Mouse (Mus musculus): ENCODE data around the gene Vmn1r151. TPM values are rescaled to one million over a fixed set of nuclear protein-coding genes. Genes with fewer than 3 reads are reported as not detected.

Vmn1r151 gene
- not detected for total RNA-seq (2023)

GRCm38 (mm10) chr7:22499578-22499977 is at the start of gene Vmn1r151:
Gene Vmn1r151 (minus strand): TSS chr7:22499678.

DNA sequence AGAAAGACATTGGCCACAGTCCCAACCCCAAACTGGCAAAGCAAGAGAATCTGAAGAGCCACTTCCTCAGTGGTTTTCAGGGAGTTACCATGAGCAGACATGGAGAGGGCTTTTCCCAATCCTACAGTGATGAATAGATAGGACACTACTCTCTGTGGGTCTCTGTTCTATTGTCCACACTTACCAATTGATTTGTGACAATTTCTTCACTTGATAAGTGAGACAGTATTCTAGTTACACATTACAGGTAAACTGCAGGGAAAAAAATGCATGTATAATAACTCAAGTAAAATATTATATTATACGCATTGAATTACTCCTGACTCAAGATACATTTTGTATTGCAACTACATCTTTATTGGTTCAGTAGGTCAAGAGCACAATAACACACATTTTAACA is 35.3 kb upstream of the Vmn1r151 start, which contains the start of gene Gm8677:
TSS of gene Gm8677 (minus strand) at position 101 of the 400 bp plus-strand sequence.

GRCm38 (mm10) chr7:22522667-22523066 is 23.2 kb upstream of the Vmn1r151 start, which contains the start of gene Vmn1r152:
Gene Vmn1r152 (plus strand): TSS chr7:22522967.

GRCm38 (mm10) chr7:22463975-22464374 is 35.5 kb downstream of the Vmn1r151 start, which contains the start of gene Gm10665:
Gene Gm10665 (minus strand): TSS chr7:22464075.

Other genes starting within 250 kb of the Vmn1r151 start
- not detected for gene Gm4187, start 170.0 kb downstream of the Vmn1r151 start, total RNA-seq (2023)
- not detected for gene Gm8660, start 128.6 kb downstream of the Vmn1r151 start, total RNA-seq (2023)
- not detected for gene Vmn1r148, start 86.1 kb downstream of the Vmn1r151 start, total RNA-seq (2023)
- gene Vmn1r149, start 61.4 kb downstream of the Vmn1r151 start, total RNA-seq (2023), result not detected
- gene Gm10665, start 35.6 kb downstream of the Vmn1r151 start, total RNA-seq (2023), result not detected
- gene Vmn1r152, start 23.3 kb upstream of the Vmn1r151 start, total RNA-seq (2023), result not detected
- not detected for gene Gm8677, start 35.2 kb upstream of the Vmn1r151 start, total RNA-seq (2023)
- gene Gm4201, start 65.7 kb upstream of the Vmn1r151 start, total RNA-seq (2023), result not detected
- not detected for gene Gm4565, start 88.4 kb upstream of the Vmn1r151 start, total RNA-seq (2023)
- gene Vmn1r155, start 158.3 kb upstream of the Vmn1r151 start, total RNA-seq (2023), result not detected
- gene Gm8693, start 192.6 kb upstream of the Vmn1r151 start, total RNA-seq (2023), result not detected
- gene Gm4567, start 220.0 kb upstream of the Vmn1r151 start, total RNA-seq (2023), result not detected

Measured in monocyte, adult 59 days (primary cell).